Mouse (Mus musculus) limb, embryonic 15.5 days (tissue): ENCODE measurements around the gene Kcnk15. TPM values are rescaled to one million over a fixed set of nuclear protein-coding genes. Genes with fewer than 3 reads are reported as not detected.

Experiments
- ATAC-seq: fragments of 200-750 bp; cut with Nextera tagmentation; 2 replicates; pipeline ENCODE4 v1.8.0; 2017; ENCODE audit warnings: low read depth, moderate TSS enrichment; ENCODE audit not compliant: insufficient number of reproducible peaks, low FRiP score, low TSS enrichment
- H3K27ac ChIP-seq: fragments of 300-500 bp; sonication (generic); 2 replicates; pipeline ENCODE4 v1.5.1; 2015; ENCODE audit warnings: moderate library complexity, mild to moderate bottlenecking, inconsistent platforms
- H3K27me3 ChIP-seq: fragments of 300-500 bp; sonication (generic); 2 replicates; pipeline ENCODE4 v1.6.1; 2015; ENCODE audit warnings: inconsistent platforms
- H3K36me3 ChIP-seq: fragments of 300-500 bp; sonication (generic); 2 replicates; pipeline ENCODE4 v1.6.1; 2015; ENCODE audit warnings: inconsistent platforms
- H3K4me1 ChIP-seq: fragments of 300-500 bp; sonication (generic); 2 replicates; pipeline ENCODE4 v1.6.1; 2015; ENCODE audit warnings: inconsistent platforms
- H3K4me2 ChIP-seq: fragments of 300-500 bp; sonication (generic); 2 replicates; pipeline ENCODE4 v1.6.1; 2015; ENCODE audit warnings: mild to moderate bottlenecking, inconsistent platforms
- H3K4me3 ChIP-seq: fragments of 300-500 bp; sonication (generic); 2 replicates; pipeline ENCODE4 v1.5.1; 2015; ENCODE audit warnings: mild to moderate bottlenecking, inconsistent platforms
- H3K9ac ChIP-seq: fragments of 300-500 bp; sonication (generic); 2 replicates; pipeline ENCODE4 v1.6.1; 2015; ENCODE audit warnings: inconsistent platforms
- H3K9me3 ChIP-seq: fragments of 300-500 bp; sonication (generic); 2 replicates; pipeline ENCODE4 v1.6.1; 2016; ENCODE audit warnings: inconsistent platforms
- WGBS: fragments of 180-500 bp; shearing (Covaris S2); methylation state at CpG from one replicate; pipeline ENCODE4 v1.1.7; 2015; 5-methylcytosine and 5-hydroxymethylcytosine counted together
- polyA plus RNA-seq: library from polyadenylated mRNA; unstranded; fragments of >200 nt; fragmentation: Nextera tagmentation; extraction: Ambion mirVana; gene quantifications from 2 replicates; pipeline ENCODE4 v1.2.1, GENCODE M21; 2015

Kcnk15 gene
- polyA plus RNA-seq, 1 experiment from 2014 or later, result not detected

DNA sequence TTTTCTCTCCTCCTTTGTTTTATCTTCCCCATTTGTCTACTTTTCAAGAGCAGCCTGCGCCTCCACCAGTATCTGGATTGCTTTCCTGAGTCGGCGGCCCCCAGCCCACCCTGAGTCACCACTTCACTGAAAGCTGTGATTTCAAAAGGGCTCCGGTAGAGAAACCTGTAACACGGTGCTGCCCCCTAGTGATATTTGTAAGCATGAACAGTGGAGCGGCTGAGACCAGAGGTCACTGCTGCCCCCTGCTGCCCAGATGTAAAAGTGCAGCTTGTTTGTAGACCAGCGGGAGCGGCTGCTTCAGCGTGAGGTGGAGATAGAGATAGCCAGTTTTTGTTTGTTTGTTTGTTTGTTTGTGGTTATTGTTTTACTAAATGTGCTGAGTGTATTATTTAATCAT, 15.4 kb upstream of the Kcnk15 start:
- H3K9me3 ChIP-seq, result no peaks in the 10 kb centered on the region
- H3K4me1 ChIP-seq, result no peaks in the 10 kb centered on the region
- no peak for ATAC-seq
- H3K4me3 ChIP-seq, result no peak overlapping the region
- 0 out of 2 replicates have a peak, but pooled peaks cover 6% of the 10 kb centered on the region for H3K27me3 ChIP-seq
- H3K36me3 ChIP-seq, result no peaks in the 10 kb centered on the region
- H3K27ac ChIP-seq, result no peak overlapping the region
- WGBS, result 30% methylated on average over 9 of the region's 9 CpGs
- no peak overlapping the region for H3K4me2 ChIP-seq
- H3K9ac ChIP-seq, result no peak overlapping the region

- Histone ChIP-seq H3K9ac (no peak overlapping the region), H3K27ac (no peak overlapping the region), H3K4me1 (no peaks in the 10 kb centered on the region), H3K27me3 (0 out of 2 replicates have a peak, but pooled peaks cover 6% of the 10 kb centered on the region), H3K9me3 (no peaks in the 10 kb centered on the region), H3K4me3 (no peak overlapping the region), H3K36me3 (no peaks in the 10 kb centered on the region), H3K4me2 (no peak overlapping the region)
- no peak for ATAC-seq
- 60% methylated on average over 6 of the region's 6 CpGs for WGBS
Observed at GRCm38 (mm10) chr2:163839519-163839918, 13.9 kb upstream of the Kcnk15 start.

- no peak overlapping the region for H3K9ac ChIP-seq
- H3K27me3 ChIP-seq, result 0 out of 2 replicates have a peak, but pooled peaks cover 6% of the 10 kb centered on the region
- WGBS, result 62% methylated on average over 4 of the region's 4 CpGs
- H3K4me3 ChIP-seq, result no peak overlapping the region
- ATAC-seq, result no peak
- no peak overlapping the region for H3K4me2 ChIP-seq
- no peak overlapping the region for H3K27ac ChIP-seq
- no peaks in the 10 kb centered on the region for H3K9me3 ChIP-seq
- H3K36me3 ChIP-seq, result no peaks in the 10 kb centered on the region
- H3K4me1 ChIP-seq, result no peaks in the 10 kb centered on the region
Observed at GRCm38 (mm10) chr2:163842043-163842442, 11.4 kb upstream of the Kcnk15 start.

- H3K27me3 ChIP-seq, result peaks cover 85% of the 10 kb centered on the region
- 71% methylated on average over 6 of the region's 6 CpGs for WGBS
- H3K4me3 ChIP-seq, result no peak overlapping the region
- no peak overlapping the region for H3K9ac ChIP-seq
- H3K4me2 ChIP-seq, result no peak overlapping the region
- no peaks in the 10 kb centered on the region for H3K9me3 ChIP-seq
- H3K4me1 ChIP-seq, result peaks cover 11% of the 10 kb centered on the region
- ATAC-seq, result peak; percentile 59; the same call in 1 of the 2 replicates
- H3K27ac ChIP-seq, result no peak overlapping the region
- no peaks in the 10 kb centered on the region for H3K36me3 ChIP-seq
Observed at GRCm38 (mm10) chr2:163857233-163857632, 3.8 kb downstream of the Kcnk15 start.

DNA sequence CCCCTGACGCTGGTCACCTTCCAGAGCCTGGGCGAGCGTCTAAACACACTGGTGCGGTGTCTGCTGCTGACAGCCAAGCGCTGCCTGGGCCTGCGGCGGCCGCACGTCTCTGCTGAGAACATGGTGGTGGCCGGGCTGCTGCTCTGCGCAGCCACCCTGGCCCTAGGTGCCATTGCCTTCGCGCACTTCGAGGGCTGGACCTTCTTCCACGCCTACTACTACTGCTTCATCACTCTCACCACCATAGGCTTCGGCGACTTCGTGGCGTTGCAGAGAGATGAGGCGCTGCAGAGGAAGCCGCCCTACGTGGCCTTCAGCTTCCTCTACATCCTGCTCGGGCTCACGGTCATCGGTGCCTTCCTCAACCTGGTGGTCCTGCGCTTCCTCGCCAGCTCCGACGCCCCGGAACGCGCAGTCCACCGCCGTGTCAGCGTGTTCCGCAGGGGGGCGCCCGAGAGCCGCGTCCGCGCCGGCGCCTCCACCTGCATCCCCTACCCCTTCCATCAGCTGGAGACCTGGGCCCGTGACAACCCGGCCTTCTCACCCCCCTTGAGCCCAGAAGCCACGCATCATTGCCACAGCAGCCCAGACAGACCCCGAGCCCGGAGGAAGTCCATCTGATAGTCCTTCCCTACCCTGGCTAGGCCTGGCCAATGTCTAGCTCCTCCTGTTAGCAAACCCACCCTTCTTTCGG, 5.0 kb downstream of the Kcnk15 start:
- H3K4me1 ChIP-seq, result peaks cover 13% of the 10 kb centered on the region
- no peak overlapping the region for H3K27ac ChIP-seq
- H3K9me3 ChIP-seq, result no peaks in the 10 kb centered on the region
- H3K4me2 ChIP-seq, result peak overlapping the region; percentile 25
- H3K27me3 ChIP-seq, result peaks cover 85% of the 10 kb centered on the region
- no peaks in the 10 kb centered on the region for H3K36me3 ChIP-seq
- H3K9ac ChIP-seq, result no peak overlapping the region
- no peak for ATAC-seq
- WGBS, result 12% methylated on average over 50 of the region's 50 CpGs
- H3K4me3 ChIP-seq, result no peak overlapping the region

DNA sequence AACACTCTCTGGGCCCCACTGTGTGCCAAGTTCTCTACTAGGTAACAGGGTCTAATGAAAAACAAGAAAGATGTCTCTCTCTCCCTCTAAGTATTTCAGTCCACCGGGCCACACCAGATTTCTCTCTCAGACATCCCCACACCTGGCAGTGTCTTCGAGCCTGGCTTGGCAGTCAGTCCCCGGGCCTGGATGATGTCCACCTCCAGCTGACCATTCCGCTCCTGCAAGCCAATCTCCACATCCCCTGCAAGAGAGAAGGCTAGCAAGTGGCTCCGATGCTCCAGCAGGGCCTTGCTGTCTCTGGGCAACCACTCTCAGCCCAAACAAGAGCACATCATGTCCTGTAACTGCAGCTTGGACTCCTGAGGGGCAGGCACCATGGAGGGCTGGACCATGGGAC, 11.9 kb downstream of the Kcnk15 start:
- Histone ChIP-seq H3K4me2 (no peak overlapping the region), H3K9me3 (no peaks in the 10 kb centered on the region), H3K27me3 (peaks cover 39% of the 10 kb centered on the region), H3K36me3 (no peaks in the 10 kb centered on the region), H3K4me1 (0 out of 2 replicates have a peak, but pooled peaks cover 2% of the 10 kb centered on the region), H3K9ac (no peak overlapping the region), H3K4me3 (no peak overlapping the region), H3K27ac (no peak overlapping the region)
- no peak for ATAC-seq
- 85% methylated on average over 5 of the region's 5 CpGs for WGBS

DNA sequence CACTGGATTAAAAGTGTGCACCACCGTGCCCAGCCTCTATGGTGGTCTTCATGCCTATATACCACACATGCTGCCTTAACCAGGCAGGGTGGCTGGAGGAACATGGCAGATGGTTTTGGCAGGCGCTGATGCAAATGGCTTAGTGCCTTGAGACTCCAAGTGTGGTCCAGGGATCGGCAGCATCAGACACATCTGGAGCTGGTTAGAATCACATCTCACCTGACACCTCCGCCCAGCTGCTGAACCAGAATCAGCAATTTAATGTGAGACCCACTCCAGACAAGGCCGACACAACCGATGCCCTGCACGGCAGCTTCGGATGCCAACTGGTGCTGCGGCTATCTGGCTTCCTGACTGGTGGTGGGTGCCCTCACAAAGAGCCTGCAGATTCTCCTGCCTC, 12.6 kb downstream of the Kcnk15 start:
- WGBS, result 30% methylated on average over 9 of the region's 9 CpGs
- H3K27ac ChIP-seq, result no peak overlapping the region
- peaks cover 36% of the 10 kb centered on the region for H3K27me3 ChIP-seq
- H3K36me3 ChIP-seq, result no peaks in the 10 kb centered on the region
- no peak for ATAC-seq
- no peak overlapping the region for H3K4me3 ChIP-seq
- H3K4me1 ChIP-seq, result 0 out of 2 replicates have a peak, but pooled peaks cover 2% of the 10 kb centered on the region
- no peaks in the 10 kb centered on the region for H3K9me3 ChIP-seq
- no peak overlapping the region for H3K4me2 ChIP-seq
- no peak overlapping the region for H3K9ac ChIP-seq

GRCm38 (mm10) chr2:163869783-163870182, 16.3 kb downstream of the Kcnk15 start:
- H3K9me3 ChIP-seq, result no peaks in the 10 kb centered on the region
- 52% methylated on average over 5 of the region's 5 CpGs for WGBS
- H3K9ac ChIP-seq, result no peak overlapping the region
- no peak overlapping the region for H3K4me2 ChIP-seq
- no peaks in the 10 kb centered on the region for H3K4me1 ChIP-seq
- H3K27me3 ChIP-seq, result peaks cover 20% of the 10 kb centered on the region
- no peak overlapping the region for H3K27ac ChIP-seq
- no peaks in the 10 kb centered on the region for H3K36me3 ChIP-seq
- no peak overlapping the region for H3K4me3 ChIP-seq
- ATAC-seq, result no peak

DNA sequence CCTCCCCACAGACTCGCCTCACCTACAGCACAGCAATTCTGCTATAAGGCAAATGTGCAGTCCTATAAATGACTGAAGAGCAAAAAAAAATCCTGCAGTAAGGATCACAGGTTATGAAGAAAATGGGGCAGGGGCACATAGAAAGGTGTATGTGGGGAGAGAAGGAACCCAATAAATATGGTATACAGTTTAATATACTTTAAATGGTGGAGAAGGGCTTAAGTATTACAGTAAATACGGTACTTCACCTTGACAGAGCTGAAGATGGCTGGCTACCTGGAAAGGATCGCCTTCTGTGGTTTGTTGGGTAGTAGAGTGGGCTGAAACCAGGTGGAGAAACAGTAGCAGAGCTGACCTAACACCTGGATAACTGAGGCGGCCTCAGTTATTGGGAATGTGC, 17.8 kb downstream of the Kcnk15 start:
- Histone ChIP-seq H3K4me3 (no peak overlapping the region), H3K9me3 (no peaks in the 10 kb centered on the region), H3K4me2 (no peak overlapping the region), H3K9ac (no peak overlapping the region), H3K27me3 (peaks cover 20% of the 10 kb centered on the region), H3K4me1 (peaks cover 8% of the 10 kb centered on the region), H3K36me3 (no peaks in the 10 kb centered on the region), H3K27ac (no peak overlapping the region)
- no peak for ATAC-seq
- 80% methylated on average over 4 of the region's 4 CpGs for WGBS

DNA sequence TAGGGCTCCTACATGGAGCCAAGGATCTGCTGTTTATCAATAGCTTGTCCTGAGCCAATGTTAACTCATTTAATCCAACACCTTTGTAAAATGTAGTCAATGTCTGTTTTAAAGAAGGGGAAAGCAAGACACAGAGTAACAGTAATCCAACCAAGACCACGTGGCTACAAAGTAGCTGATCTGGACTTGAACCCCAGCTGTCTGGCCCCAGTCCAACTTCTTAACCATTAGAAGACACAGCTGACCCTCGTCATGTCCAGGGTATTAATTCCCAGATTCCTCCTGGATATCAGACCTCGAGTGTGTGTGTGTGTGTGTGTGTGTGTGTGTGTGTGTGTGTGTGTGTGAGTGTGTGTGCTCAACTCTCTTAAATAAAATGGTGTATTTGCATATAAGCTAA, 18.5 kb downstream of the Kcnk15 start:
- ATAC-seq, result no peak
- Histone ChIP-seq H3K36me3 (no peaks in the 10 kb centered on the region), H3K9ac (no peak overlapping the region), H3K4me3 (no peak overlapping the region), H3K27me3 (peaks cover 17% of the 10 kb centered on the region), H3K4me2 (no peak overlapping the region), H3K4me1 (peaks cover 9% of the 10 kb centered on the region), H3K27ac (no peak overlapping the region), H3K9me3 (no peaks in the 10 kb centered on the region)
- WGBS, result 19% methylated on average over 3 of the region's 3 CpGs

- H3K4me2 ChIP-seq, result no peak overlapping the region
- H3K9me3 ChIP-seq, result no peaks in the 10 kb centered on the region
- no peak overlapping the region for H3K27ac ChIP-seq
- no peak overlapping the region for H3K4me3 ChIP-seq
- ATAC-seq, result no peak
- 58% methylated on average over 5 of the region's 5 CpGs for WGBS
- no peak overlapping the region for H3K9ac ChIP-seq
- H3K36me3 ChIP-seq, result no peaks in the 10 kb centered on the region
- H3K27me3 ChIP-seq, result peaks cover 9% of the 10 kb centered on the region
- peaks cover 9% of the 10 kb centered on the region for H3K4me1 ChIP-seq
Observed at GRCm38 (mm10) chr2:163874877-163875276, 21.4 kb downstream of the Kcnk15 start.

GRCm38 (mm10) chr2:163875484-163875883, 22.0 kb downstream of the Kcnk15 start:
- Histone ChIP-seq H3K9ac (no peak overlapping the region), H3K27me3 (peaks cover 4% of the 10 kb centered on the region), H3K4me2 (no peak overlapping the region), H3K4me1 (peaks cover 9% of the 10 kb centered on the region), H3K27ac (no peak overlapping the region), H3K9me3 (no peaks in the 10 kb centered on the region), H3K4me3 (no peak overlapping the region), H3K36me3 (no peaks in the 10 kb centered on the region)
- WGBS, result 55% methylated on average over 7 of the region's 7 CpGs
- no peak for ATAC-seq
